Mouse (Mus musculus): ENCODE measurements around the gene Rad51b. TPM values are rescaled to one million over a fixed set of nuclear protein-coding genes. Genes with fewer than 3 reads are reported as not detected.
A peak's percentile ranks its signal among the peaks of the same experiment; 100 is the strongest.

Gene Rad51b
- polyA plus RNA-seq, 1 experiment from 2014 or later = 4.9 TPM

- no peak overlapping the region for H3K27ac ChIP-seq (replicated peaks; ENCODE audit: low read depth, low read length)
These were observed 538.4 kb downstream of the Rad51b start for GRCm38 (mm10) chr12:79835521-79835920.

GRCm38 (mm10) chr12:79838181-79838961 lies 541.3 kb downstream of the Rad51b start:
- H3K4me3 ChIP-seq (ENCODE audit: low read depth, low read length) = no peak overlapping the region
- no peak for DNase-seq (ENCODE audit: low spot score)
- H3K36me3 ChIP-seq (replicated peaks; ENCODE audit: control insufficient read depth, insufficient read depth, low read depth, low read length) = no peaks in the 10 kb centered on the region
- ATAC-seq (replicated peaks; ENCODE audit: insufficient number of reproducible peaks, low FRiP score, low TSS enrichment, low read depth) = no peak
- peak overlapping the region; percentile 18 for H3K9ac ChIP-seq (replicated peaks; ENCODE audit: low read length)
- no peak overlapping the region for H3K4me2 ChIP-seq (ENCODE audit: low read depth, low read length)
- 59% methylated on average over 6 of the region's 6 CpGs for WGBS
- H3K27me3 ChIP-seq (ENCODE audit: control insufficient read depth, insufficient read depth, low read length) = no peaks in the 10 kb centered on the region
- H3K27ac ChIP-seq (replicated peaks; ENCODE audit: low read depth, low read length) = peak overlapping the region; percentile 36; the same call in 1 of the 2 replicates
- H3K9me3 ChIP-seq (replicated peaks; ENCODE audit: control insufficient read depth, low read length) = no peaks in the 10 kb centered on the region
- peaks cover 27% of the 10 kb centered on the region for H3K4me1 ChIP-seq (ENCODE audit: control insufficient read depth, insufficient read depth, low read length)

More at GRCm38 (mm10) chr12:79835521-79835920, 538.4 kb downstream of the Rad51b start:
- DNase-seq (ENCODE audit: low spot score) (no peak), ATAC-seq (replicated peaks; ENCODE audit: insufficient number of reproducible peaks, low FRiP score, low TSS enrichment, low read depth) (no peak)
- H3K27me3 ChIP-seq (ENCODE audit: control insufficient read depth, insufficient read depth, low read length) = no peaks in the 10 kb centered on the region
- H3K4me3 ChIP-seq (ENCODE audit: low read depth, low read length) = no peak overlapping the region
- no peaks in the 10 kb centered on the region for H3K36me3 ChIP-seq (replicated peaks; ENCODE audit: control insufficient read depth, insufficient read depth, low read depth, low read length)
- 91% methylated on average over 8 of the region's 8 CpGs for WGBS
- no peak overlapping the region for H3K4me2 ChIP-seq (ENCODE audit: low read depth, low read length)
- no peak overlapping the region for H3K9ac ChIP-seq (replicated peaks; ENCODE audit: low read length)
- H3K9me3 ChIP-seq (replicated peaks; ENCODE audit: control insufficient read depth, low read length) = no peaks in the 10 kb centered on the region
- H3K4me1 ChIP-seq (ENCODE audit: control insufficient read depth, insufficient read depth, low read length) = peaks cover 5% of the 10 kb centered on the region

DNA sequence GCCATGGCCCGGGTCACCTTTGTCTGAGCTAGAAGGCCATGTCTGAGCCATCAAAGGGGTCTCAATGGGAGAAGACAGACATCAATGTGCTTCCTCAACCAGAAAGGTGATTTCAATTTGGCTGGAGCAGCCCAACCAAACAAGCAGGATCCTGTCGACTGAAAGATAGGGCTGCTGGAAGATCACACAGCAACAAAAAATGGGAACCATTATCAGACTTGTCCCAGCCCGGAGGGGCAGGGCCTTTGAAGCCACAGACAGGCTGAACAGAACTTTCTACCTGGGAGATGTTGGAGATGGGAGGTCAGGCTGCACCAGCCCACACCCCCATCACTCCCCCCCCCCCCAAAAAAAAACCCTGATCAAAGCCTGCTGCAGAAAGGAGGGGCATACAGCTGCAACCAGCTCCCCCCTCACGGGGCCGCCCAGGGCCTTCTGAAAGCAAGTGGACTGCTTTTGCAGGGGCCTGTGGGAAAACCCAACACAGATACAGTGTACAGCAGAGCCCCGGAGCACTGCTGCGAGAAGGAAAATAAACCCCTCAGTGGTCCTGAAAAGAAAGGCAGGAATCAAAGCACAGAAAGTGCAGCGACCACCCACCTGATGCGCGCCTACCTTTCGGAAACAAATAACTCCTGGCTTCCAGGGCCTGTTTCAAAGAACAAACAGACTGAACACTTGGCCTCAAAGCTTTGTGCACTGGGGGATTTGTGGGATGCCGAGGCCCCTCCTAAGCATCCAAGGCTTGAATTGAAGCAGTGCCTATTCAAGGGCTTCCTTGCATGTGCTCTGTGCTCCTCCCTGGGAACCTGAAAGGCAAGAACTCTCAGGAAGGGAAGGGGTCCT lies 542.2 kb downstream of the Rad51b start:
- no peak overlapping the region for H3K4me3 ChIP-seq (ENCODE audit: low read depth, low read length)
- DNase-seq (ENCODE audit: low spot score) (peak; percentile 41), ATAC-seq (replicated peaks; ENCODE audit: insufficient number of reproducible peaks, low FRiP score, low TSS enrichment, low read depth) (0 out of 2 replicates have a peak, but pooled peaks have one; percentile 19)
- H3K9me3 ChIP-seq (replicated peaks; ENCODE audit: control insufficient read depth, low read length) = no peaks in the 10 kb centered on the region
- no peaks in the 10 kb centered on the region for H3K27me3 ChIP-seq (ENCODE audit: control insufficient read depth, insufficient read depth, low read length)
- 43% methylated on average over 12 of the region's 12 CpGs for WGBS
- H3K27ac ChIP-seq (replicated peaks; ENCODE audit: low read depth, low read length) = peak overlapping the region; percentile 36; the same call in 1 of the 2 replicates
- H3K9ac ChIP-seq (replicated peaks; ENCODE audit: low read length) = no peak overlapping the region; the same call in 1 of the 2 replicates
- no peak overlapping the region for H3K4me2 ChIP-seq (ENCODE audit: low read depth, low read length)
- H3K4me1 ChIP-seq (ENCODE audit: control insufficient read depth, insufficient read depth, low read length) = peaks cover 35% of the 10 kb centered on the region
- H3K36me3 ChIP-seq (replicated peaks; ENCODE audit: control insufficient read depth, insufficient read depth, low read depth, low read length) = no peaks in the 10 kb centered on the region

GRCm38 (mm10) chr12:79840465-79840864 lies 543.4 kb downstream of the Rad51b start:
- WGBS = 61% methylated on average over 5 of the region's 5 CpGs
- H3K27me3 ChIP-seq (ENCODE audit: control insufficient read depth, insufficient read depth, low read length) = no peaks in the 10 kb centered on the region
- DNase-seq (ENCODE audit: low spot score) = no peak
- no peak overlapping the region for H3K4me2 ChIP-seq (ENCODE audit: low read depth, low read length)
- H3K9ac ChIP-seq (replicated peaks; ENCODE audit: low read length) = no peak overlapping the region
- no peaks in the 10 kb centered on the region for H3K36me3 ChIP-seq (replicated peaks; ENCODE audit: control insufficient read depth, insufficient read depth, low read depth, low read length)
- H3K27ac ChIP-seq (replicated peaks; ENCODE audit: low read depth, low read length) = no peak overlapping the region; the same call in 1 of the 2 replicates
- peaks cover 40% of the 10 kb centered on the region for H3K4me1 ChIP-seq (ENCODE audit: control insufficient read depth, insufficient read depth, low read length)
- H3K4me3 ChIP-seq (ENCODE audit: low read depth, low read length) = no peak overlapping the region
- ATAC-seq (replicated peaks; ENCODE audit: insufficient number of reproducible peaks, low FRiP score, low TSS enrichment, low read depth) = no peak
- H3K9me3 ChIP-seq (replicated peaks; ENCODE audit: control insufficient read depth, low read length) = no peaks in the 10 kb centered on the region

- 90% methylated on average over 3 of the region's 3 CpGs for WGBS
- Histone ChIP-seq H3K27ac (replicated peaks; ENCODE audit: low read depth, low read length) (0 out of 2 replicates have a peak overlapping the region, but pooled peaks have one; percentile 21), H3K9me3 (replicated peaks; ENCODE audit: control insufficient read depth, low read length) (no peaks in the 10 kb centered on the region), H3K27me3 (ENCODE audit: control insufficient read depth, insufficient read depth, low read length) (no peaks in the 10 kb centered on the region), H3K4me1 (ENCODE audit: control insufficient read depth, insufficient read depth, low read length) (peaks cover 43% of the 10 kb centered on the region), H3K4me3 (ENCODE audit: low read depth, low read length) (no peak overlapping the region), H3K9ac (replicated peaks; ENCODE audit: low read length) (no peak overlapping the region), H3K36me3 (replicated peaks; ENCODE audit: control insufficient read depth, insufficient read depth, low read depth, low read length) (no peaks in the 10 kb centered on the region), H3K4me2 (ENCODE audit: low read depth, low read length) (no peak overlapping the region)
- DNase-seq (ENCODE audit: low spot score) = no peak
- no peak for ATAC-seq (replicated peaks; ENCODE audit: insufficient number of reproducible peaks, low FRiP score, low TSS enrichment, low read depth)
These were observed 544.2 kb downstream of the Rad51b start for GRCm38 (mm10) chr12:79841248-79841647.

GRCm38 (mm10) chr12:79842319-79842718 lies 545.2 kb downstream of the Rad51b start:
- no peaks in the 10 kb centered on the region for H3K36me3 ChIP-seq (replicated peaks; ENCODE audit: control insufficient read depth, insufficient read depth, low read depth, low read length)
- 30% methylated on average over 7 of the region's 7 CpGs for WGBS
- H3K9me3 ChIP-seq (replicated peaks; ENCODE audit: control insufficient read depth, low read length) = no peaks in the 10 kb centered on the region
- H3K27ac ChIP-seq (replicated peaks; ENCODE audit: low read depth, low read length) = peak overlapping the region; percentile 84
- H3K4me2 ChIP-seq (ENCODE audit: low read depth, low read length) = no peak overlapping the region
- peak; percentile 62 for DNase-seq (ENCODE audit: low spot score)
- H3K4me1 ChIP-seq (ENCODE audit: control insufficient read depth, insufficient read depth, low read length) = peaks cover 43% of the 10 kb centered on the region
- H3K27me3 ChIP-seq (ENCODE audit: control insufficient read depth, insufficient read depth, low read length) = no peaks in the 10 kb centered on the region
- peak; percentile 41; the same call in 1 of the 2 replicates for ATAC-seq (replicated peaks; ENCODE audit: insufficient number of reproducible peaks, low FRiP score, low TSS enrichment, low read depth)
- no peak overlapping the region for H3K4me3 ChIP-seq (ENCODE audit: low read depth, low read length)
- H3K9ac ChIP-seq (replicated peaks; ENCODE audit: low read length) = no peak overlapping the region; the same call in 1 of the 2 replicates

GRCm38 (mm10) chr12:79843002-79843401 lies 545.9 kb downstream of the Rad51b start:
- H3K4me3 ChIP-seq (ENCODE audit: low read depth, low read length) = no peak overlapping the region
- H3K4me1 ChIP-seq (ENCODE audit: control insufficient read depth, insufficient read depth, low read length) = peaks cover 43% of the 10 kb centered on the region
- DNase-seq (ENCODE audit: low spot score) = peak; percentile 49
- no peaks in the 10 kb centered on the region for H3K27me3 ChIP-seq (ENCODE audit: control insufficient read depth, insufficient read depth, low read length)
- H3K36me3 ChIP-seq (replicated peaks; ENCODE audit: control insufficient read depth, insufficient read depth, low read depth, low read length) = no peaks in the 10 kb centered on the region
- no peak for ATAC-seq (replicated peaks; ENCODE audit: insufficient number of reproducible peaks, low FRiP score, low TSS enrichment, low read depth)
- no peak overlapping the region; the same call in 1 of the 2 replicates for H3K4me2 ChIP-seq (ENCODE audit: low read depth, low read length)
- H3K9ac ChIP-seq (replicated peaks; ENCODE audit: low read length) = no peak overlapping the region; the same call in 1 of the 2 replicates
- H3K9me3 ChIP-seq (replicated peaks; ENCODE audit: control insufficient read depth, low read length) = no peaks in the 10 kb centered on the region
- H3K27ac ChIP-seq (replicated peaks; ENCODE audit: low read depth, low read length) = peak overlapping the region; percentile 84
- 53% methylated on average over 11 of the region's 11 CpGs for WGBS

Data from embryonic facial prominence, embryonic 11.5 days (tissue).